In genomic region chr3:98015205-98016171, GRCm38 (mm10) we compare ENCODE assay signal across 9 mouse cellular contexts. TPM values are rescaled to one million over a fixed set of nuclear protein-coding genes. Genes with fewer than 3 reads are reported as not detected.
DNase-seq lines count a peak whose midpoint lies in the region; ATAC-seq and TF ChIP-seq lines count a peak whose summit lies in the region.
"Had no signal": no experiment of that assay in that cellular context is flagged by ENCODE, and none has a peak within 500 bp of the region (broad histone marks: within the 10 kb centered on the region; RNA-seq: fewer than 3 reads in every experiment).

No protein-coding gene starts in this region.

- no peak for ATAC-seq in kidney, embryonic 16.5 days (ENCODE audit: low FRiP score, low TSS enrichment)
- ATAC-seq in intestine, embryonic 15.5 days = no peak

- H3K4me1 ChIP-seq in kidney, embryonic 16.5 days (ENCODE audit: insufficient read depth, low read length) = peaks cover 56% of the 10 kb centered on the region
- H3K4me1 ChIP-seq in embryonic fibroblast, embryonic 13.5 days (ENCODE audit: control insufficient read depth, insufficient read depth, low read length) = peaks cover 22% of the 10 kb centered on the region
- peaks cover 29% of the 10 kb centered on the region for H3K4me1 ChIP-seq in intestine, embryonic 15.5 days (replicated peaks)

- DNase-seq in kidney, adult 9 months = no peak
- no peak for DNase-seq in adrenal gland, adult 18-20 months (ENCODE audit: low spot score in 2 of 2)
- DNase-seq in ovary, adult 18-20 months (ENCODE audit: low spot score) = no peak
- DNase-seq in left cerebral cortex, adult 9 months (ENCODE audit: low spot score in 2 of 2) = no peak

- H3K9me3 ChIP-seq in kidney, embryonic 16.5 days (ENCODE audit: low read length) = no peaks in the 10 kb centered on the region
- no peaks in the 10 kb centered on the region for H3K9me3 ChIP-seq in intestine, embryonic 15.5 days

- no peak overlapping the region for H3K9ac ChIP-seq in kidney, embryonic 16.5 days (replicated peaks; ENCODE audit: low read length)
- H3K9ac ChIP-seq in intestine, embryonic 15.5 days = no peak overlapping the region

- no peak overlapping the region for H3K27ac ChIP-seq in kidney, embryonic 16.5 days (ENCODE audit: low read length)
- H3K27ac ChIP-seq in embryonic fibroblast, embryonic 13.5 days (ENCODE audit: insufficient read depth, low read length) = 0 out of 2 replicates have a peak overlapping the region, but pooled peaks have one; percentile 15
- no peak overlapping the region for H3K27ac ChIP-seq in intestine, embryonic 15.5 days

- H3K4me2 ChIP-seq in kidney, embryonic 16.5 days (replicated peaks; ENCODE audit: low read depth, low read length) = peak overlapping the region; percentile 81
- peak overlapping the region; percentile 82 for H3K4me2 ChIP-seq in intestine, embryonic 15.5 days (replicated peaks)
- peak overlapping the region; percentile 88 for H3K4me2 ChIP-seq in myocyte (ENCODE audit: low read depth)

- peaks cover 68% of the 10 kb centered on the region for H3K79me2 ChIP-seq in myocyte (ENCODE audit: control insufficient read depth, insufficient read depth)

- WGBS in kidney, embryonic 16.5 days = 57% methylated on average over 14 of the region's 14 CpGs
- WGBS in intestine, embryonic 15.5 days = 68% methylated on average over 14 of the region's 14 CpGs

- no peak for TF ChIP-seq POLR2A in embryonic fibroblast, embryonic 13.5 days (IDR thresholded peaks at IDR 0.05; ENCODE audit: low read depth, low read length)
- TF ChIP-seq POLR2A in myocyte (IDR thresholded peaks at IDR 0.05; ENCODE audit: insufficient read length, low read depth) = no peak

- no peaks in the 10 kb centered on the region for H3K36me3 ChIP-seq in kidney, embryonic 16.5 days (ENCODE audit: insufficient read depth, low read length)
- no peaks in the 10 kb centered on the region for H3K36me3 ChIP-seq in intestine, embryonic 15.5 days
- no peaks in the 10 kb centered on the region for H3K36me3 ChIP-seq in myocyte (ENCODE audit: control insufficient read depth, insufficient read depth)

- H3K4me3 ChIP-seq in kidney, embryonic 16.5 days (ENCODE audit: low read length) = peak overlapping the region; percentile 90
- H3K4me3 ChIP-seq in embryonic fibroblast, embryonic 13.5 days (ENCODE audit: insufficient read depth, low read length) = peak overlapping the region; percentile 92
- H3K4me3 ChIP-seq in intestine, embryonic 15.5 days (replicated peaks) = peak overlapping the region; percentile 94; the same call in 1 of the 2 replicates
- peak overlapping the region; percentile 73 for H3K4me3 ChIP-seq in myocyte

- H3ac ChIP-seq in myocyte (ENCODE audit: control insufficient read depth, insufficient read length) = no peak overlapping the region

- no peaks in the 10 kb centered on the region for H3K27me3 ChIP-seq in kidney, embryonic 16.5 days (ENCODE audit: insufficient read depth, low read length)
- H3K27me3 ChIP-seq in intestine, embryonic 15.5 days (replicated peaks) = no peaks in the 10 kb centered on the region
- no peaks in the 10 kb centered on the region for H3K27me3 ChIP-seq in myocyte (ENCODE audit: control insufficient read depth, insufficient read depth, insufficient read length)
- H3K27me3 ChIP-seq: CH12.LX had no signal

- no peak for TF ChIP-seq CTCF in embryonic fibroblast, embryonic 13.5 days (IDR thresholded peaks at IDR 0.05; ENCODE audit: borderline replicate concordance, insufficient read depth, low read length)

TF ChIP-seq in myocyte, 11 proteins besides CTCF, POLR2A, EP300 and RAD21:
- TF ChIP-seq E2F4 (IDR thresholded peaks at IDR 0.05; ENCODE audit: insufficient read depth) (no peak), USF1 (IDR thresholded peaks at IDR 0.05; ENCODE audit: low read depth) (no peak), MYOD1 (IDR thresholded peaks at IDR 0.05; ENCODE audit: control insufficient read depth in 1 of 3, insufficient read length in 2 of 3, low read depth in 2 of 3) (no peak), TCF3 (IDR thresholded peaks at IDR 0.05; ENCODE audit: insufficient read length, low read depth) (no peak)
TF ChIP-seq in myocyte: peak in this region for 0.

RNA-seq across cellular contexts. Expression of gene Notch2, which starts 2.2 kb away (rescaled TPM):
- 31.1 and 33.8 TPM in 2 replicates for polyA plus RNA-seq in kidney, embryonic 16.5 days (2015; fragmentation: Nextera tagmentation; extraction: Ambion mirVana)
- 45.2 and 49.4 TPM in 2 replicates for polyA plus RNA-seq in embryonic fibroblast, embryonic 13.5 days (2011; ENCODE audit: insufficient read length, low read depth, missing spikeins)
- polyA plus RNA-seq in intestine, embryonic 15.5 days (2015; fragmentation: Nextera tagmentation; extraction: Ambion mirVana) = 15.8 and 17.9 TPM in 2 replicates
- polyA plus RNA-seq in myocyte (2012; fragmentation: generic; extraction: Trizol) = 15.1 TPM
- total RNA-seq in adrenal gland, adult 18-20 months (2021) = 10 to 100 TPM; 46.6 to 79.1 TPM
